Mouse (Mus musculus): ENCODE data around the gene Vwce.

Vwce gene

DNA sequence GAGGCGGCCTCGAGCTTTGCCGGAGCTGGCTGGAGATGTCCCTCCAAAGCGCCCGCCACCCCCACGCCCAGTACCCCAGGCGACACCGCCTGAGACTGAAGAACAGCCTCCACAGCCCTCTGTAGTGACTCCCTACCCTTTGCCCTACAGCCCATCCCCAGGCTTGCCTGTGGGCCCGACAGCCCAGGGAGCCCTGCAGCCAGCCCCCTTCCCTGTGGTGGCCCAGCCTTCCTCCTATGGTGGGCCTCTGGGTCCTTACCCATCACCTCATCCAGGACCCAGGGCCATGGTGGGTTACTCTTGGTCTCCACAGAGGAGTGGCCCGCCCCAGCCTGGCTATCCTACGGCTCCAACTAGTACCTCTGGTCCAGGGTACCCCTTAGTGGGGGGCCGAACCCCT lies 78.6 kb downstream of the Vwce start:
- no peak for DNase-seq (ENCODE audit: extremely low read depth, insufficient read length, low spot score)

DNA sequence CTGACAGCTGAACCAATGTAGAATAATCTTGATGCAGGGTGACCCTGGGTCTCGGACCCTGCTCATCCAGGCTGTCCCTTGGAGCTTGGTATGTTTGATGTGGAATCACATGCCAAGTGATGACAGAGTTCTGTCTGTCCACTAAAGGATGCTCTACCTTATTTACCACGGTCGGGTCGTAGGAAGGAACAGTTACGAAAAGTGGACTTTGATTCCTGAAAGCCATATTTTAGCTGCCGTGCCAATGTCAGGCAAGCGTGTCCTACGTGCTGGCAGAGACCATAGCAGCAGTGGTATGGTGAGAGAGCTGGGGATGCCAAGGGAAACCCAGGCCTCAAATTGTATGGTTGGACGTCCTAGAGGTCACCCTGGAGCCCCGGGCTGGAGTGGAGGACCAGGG lies 79.5 kb downstream of the Vwce start:
- DNase-seq (ENCODE audit: extremely low read depth, insufficient read length, low spot score): no peak

DNA sequence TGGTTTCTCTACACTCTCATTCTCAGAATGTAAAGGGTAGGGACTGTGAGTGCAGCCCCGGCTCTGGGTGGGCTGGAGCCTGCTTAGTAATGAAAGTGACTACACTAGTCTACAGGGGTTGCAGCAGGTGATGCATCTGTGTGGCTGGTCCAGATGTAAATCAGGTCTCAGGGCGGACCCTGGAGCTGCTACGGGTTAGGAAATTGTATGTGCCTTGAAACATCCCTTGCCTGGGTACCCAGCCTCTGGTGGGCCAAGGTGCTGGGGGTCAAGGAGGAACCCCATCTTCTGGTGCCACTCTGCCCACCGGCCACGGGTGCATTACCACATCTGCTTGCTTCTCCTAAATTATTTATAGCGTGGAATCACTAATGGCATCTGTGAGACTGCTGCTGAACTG lies 80.2 kb downstream of the Vwce start:
- no peak for DNase-seq (ENCODE audit: extremely low read depth, insufficient read length, low spot score)

DNA sequence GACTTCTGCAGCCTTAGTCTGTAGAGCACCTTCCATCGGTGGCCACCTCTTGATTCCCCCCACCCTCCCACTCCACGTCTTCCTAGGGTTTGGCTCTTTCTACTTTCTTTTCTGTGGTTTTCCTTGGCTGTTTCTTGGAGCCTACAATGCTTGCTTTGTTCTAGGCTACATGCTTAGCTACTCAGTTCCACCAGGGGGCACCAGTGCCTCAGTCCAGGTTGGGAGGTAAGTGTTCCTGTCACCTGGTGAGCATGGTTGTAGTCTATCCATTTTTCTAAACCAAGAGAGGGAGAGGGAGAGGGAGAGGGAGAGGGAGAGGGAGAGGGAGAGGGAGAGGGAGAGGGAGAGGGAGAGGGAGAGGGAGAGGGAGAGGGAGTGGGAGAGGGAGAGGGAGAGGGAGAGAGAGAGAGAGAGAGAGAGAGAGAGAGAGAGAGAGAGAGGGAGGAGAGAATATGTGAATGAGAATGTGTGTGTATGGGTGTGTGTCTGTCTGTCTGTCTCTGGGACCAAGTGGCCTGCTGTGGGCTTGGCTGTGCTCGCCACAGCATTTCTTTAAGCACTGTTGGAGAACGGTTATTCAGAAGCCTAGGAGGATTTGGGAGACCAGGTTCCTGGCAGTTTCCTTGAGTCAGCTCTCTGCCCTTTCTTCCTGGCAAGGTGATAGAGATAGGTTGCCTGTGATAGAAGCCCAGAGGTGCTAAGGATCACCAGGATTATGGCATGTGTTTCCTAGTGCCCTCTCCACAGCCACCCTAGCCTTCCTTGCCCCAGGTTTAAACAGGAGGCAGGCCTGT lies 80.9 kb downstream of the Vwce start:
- no peak for DNase-seq (ENCODE audit: extremely low read depth, insufficient read length, low spot score)

DNA sequence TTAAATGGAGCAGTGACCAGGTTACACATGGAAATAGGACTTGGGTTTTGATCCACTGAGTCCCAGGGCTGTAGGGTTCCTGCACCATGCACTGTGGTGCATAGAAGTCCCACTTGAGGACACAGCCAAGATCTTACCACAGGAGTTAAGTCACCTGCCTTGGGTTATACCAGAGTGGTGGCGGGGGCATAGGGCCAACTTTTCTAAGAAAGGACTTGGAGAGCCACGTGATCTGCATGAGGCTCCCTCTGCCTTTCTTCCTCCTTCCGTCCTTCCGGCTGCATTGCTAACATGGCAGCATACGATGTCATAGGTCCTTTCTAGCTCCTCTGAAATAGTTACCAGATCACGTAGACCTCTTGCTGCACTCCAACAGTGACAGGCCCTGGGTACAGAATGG lies 81.5 kb downstream of the Vwce start:
- DNase-seq (ENCODE audit: extremely low read depth, insufficient read length, low spot score): no peak
